Mouse (Mus musculus) embryonic fibroblast, embryonic 13.5 days (primary cell): ENCODE measurements at regions not wholly inside any gene's neighbourhood (a gene's known extent, or its start where the extent isn't known, plus 50 kb on each side); places are given as distances from the start of the nearest gene placed in this dataset.

ENCODE experiments used
- CTCF ChIP-seq: IDR thresholded peaks from 2 replicates; pipeline ENCODE4 v1.5.1; 2011; ENCODE audit warnings: mild to moderate bottlenecking, control low read depth, low read length, moderate library complexity, borderline replicate concordance; ENCODE audit not compliant: insufficient read depth
- POLR2A ChIP-seq: IDR thresholded peaks from 2 replicates; pipeline ENCODE4 v1.6.1; 2011; ENCODE audit warnings: low read depth, mild to moderate bottlenecking, control low read depth, low read length, moderate library complexity

- no peak for TF ChIP-seq CTCF
- TF ChIP-seq POLR2A = no peak
Observed at GRCm38 (mm10) chr13:46116576-46116975, 151.8 kb upstream of the Atxn1 start.
